In the genomic region with DNA sequence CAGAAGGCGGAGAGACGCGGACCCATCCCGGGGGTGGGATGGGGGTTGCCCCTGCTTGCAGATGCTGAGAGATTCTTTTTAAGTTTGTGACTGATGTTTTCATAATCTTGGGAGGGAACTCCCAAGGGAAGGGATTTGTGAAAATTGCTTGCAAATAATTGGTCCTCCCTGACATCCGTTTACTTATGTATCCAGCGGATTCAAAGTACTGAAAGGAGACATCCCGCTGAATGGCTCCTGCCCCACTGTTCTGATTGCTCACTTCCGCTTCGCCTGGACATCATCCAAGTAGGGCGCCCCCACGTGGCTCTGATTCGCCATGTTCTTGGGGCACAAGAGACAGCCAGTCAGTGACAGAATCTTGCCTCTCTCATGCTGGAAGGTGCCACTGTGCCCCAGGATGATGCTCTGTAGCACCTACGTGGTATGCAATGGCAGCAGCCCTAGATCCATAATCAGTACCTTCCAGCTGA, we compare ENCODE assay signal across 8 mouse cellular contexts.
A peak's percentile ranks its signal among the peaks of the same experiment; 100 is the strongest.
DNase-seq lines count a peak whose midpoint lies in the region; ATAC-seq and TF ChIP-seq lines count a peak whose summit lies in the region.

No protein-coding gene starts in this region.

- no peaks in the 10 kb centered on the region for H3K9me3 ChIP-seq in neural tube, embryonic 14.5 days (ENCODE audit: control insufficient read depth, low read length)

- 0 out of 2 replicates have a peak, but pooled peaks have one; percentile 25 for TF ChIP-seq POLR2A in lung, adult 2 months (IDR thresholded peaks at IDR 0.05; ENCODE audit: borderline replicate concordance, extremely low read depth, low read depth, low read length)

- peaks cover 45% of the 10 kb centered on the region for H3K27me3 ChIP-seq in neural tube, embryonic 14.5 days (ENCODE audit: control insufficient read depth, insufficient read depth, low read length)

- H3K4me1 ChIP-seq in lung, adult 2 months (ENCODE audit: control insufficient read depth, insufficient read depth, low read length) = peaks cover 9% of the 10 kb centered on the region
- H3K4me1 ChIP-seq in neural tube, embryonic 14.5 days (ENCODE audit: control insufficient read depth, insufficient read depth, low read length) = peaks cover 13% of the 10 kb centered on the region

- H3K27ac ChIP-seq in neural tube, embryonic 14.5 days (ENCODE audit: low read depth, low read length) = no peak overlapping the region

- H3K4me2 ChIP-seq in neural tube, embryonic 14.5 days (ENCODE audit: low read depth, low read length) = peak overlapping the region; percentile 72

- H3K36me3 ChIP-seq in neural tube, embryonic 14.5 days (ENCODE audit: control insufficient read depth, insufficient read depth, low read length) = no peaks in the 10 kb centered on the region

- peak overlapping the region; percentile 5 for H3K9ac ChIP-seq in neural tube, embryonic 14.5 days (replicated peaks; ENCODE audit: low read depth, low read length)

- WGBS in lung, adult 2 months = 2% methylated on average over 13 of the region's 13 CpGs
- 2% methylated on average over 13 of the region's 13 CpGs for WGBS in neural tube, embryonic 14.5 days

- TF ChIP-seq CTCF in lung, adult 2 months (IDR thresholded peaks at IDR 0.05; ENCODE audit: insufficient read depth, low read length) = peak; percentile 64

- peak overlapping the region; percentile 53 for H3K4me3 ChIP-seq in lung, adult 2 months (replicated peaks; ENCODE audit: extremely low read depth, low read depth, low read length)
- peak overlapping the region; percentile 29 for H3K4me3 ChIP-seq in neural tube, embryonic 14.5 days (ENCODE audit: low read depth, low read length)

- ATAC-seq in frontal cortex, adult (ENCODE audit: low TSS enrichment) = peak; percentile 35
- peak; percentile 63 to 75 for ATAC-seq in hematopoietic stem cell, adult 5-6 weeks (replicated peaks in 1 of 2; ENCODE audit: insufficient read depth in 1 of 2, low FRiP score in 2 of 2, low TSS enrichment in 1 of 2, low read depth in 1 of 2, poor library complexity in 2 of 2, severe bottlenecking in 2 of 2)
- peak; percentile 16; the same call in 1 of the 2 replicates for ATAC-seq in neural tube, embryonic 14.5 days (ENCODE audit: low read depth)

- peak; percentile 88 to 92 for DNase-seq in CD8-positive naive resting alpha-beta T cell, adult 2 months (ENCODE audit: low read depth in 2 of 2, low spot score in 2 of 2)
- peak; percentile 80 for DNase-seq in cerebellum, adult 11-12 months
- peak; percentile 85 to 89 for DNase-seq in layer of hippocampus, adult 8-10 months (ENCODE audit: low spot score in 2 of 2)
- DNase-seq in lung, adult 2 months = peak; percentile 83
- peak; percentile 73 for DNase-seq in telencephalon, adult 2 months (ENCODE audit: low read depth, low spot score)

Comparison
In these comparisons a context has a peak if more than half of its experiments do, and no peak if none do; other contexts are left out.
1. ATAC-seq: peak in every context shown above with its lines; median percentile 69 in hematopoietic stem cell, adult 5-6 weeks; 35 in frontal cortex, adult; 16 in neural tube, embryonic 14.5 days.